Mouse (Mus musculus): ENCODE results near the gene Gm9747.
A peak's percentile ranks its signal among the peaks of the same experiment; 100 is the strongest.

Gene Gm9747

GRCm38 (mm10) chr1:82232812-82233211 lies at the start of gene Gm9747:
Gene Gm9747 (plus strand): TSS chr1:82233112.
- no peak for DNase-seq

DNA sequence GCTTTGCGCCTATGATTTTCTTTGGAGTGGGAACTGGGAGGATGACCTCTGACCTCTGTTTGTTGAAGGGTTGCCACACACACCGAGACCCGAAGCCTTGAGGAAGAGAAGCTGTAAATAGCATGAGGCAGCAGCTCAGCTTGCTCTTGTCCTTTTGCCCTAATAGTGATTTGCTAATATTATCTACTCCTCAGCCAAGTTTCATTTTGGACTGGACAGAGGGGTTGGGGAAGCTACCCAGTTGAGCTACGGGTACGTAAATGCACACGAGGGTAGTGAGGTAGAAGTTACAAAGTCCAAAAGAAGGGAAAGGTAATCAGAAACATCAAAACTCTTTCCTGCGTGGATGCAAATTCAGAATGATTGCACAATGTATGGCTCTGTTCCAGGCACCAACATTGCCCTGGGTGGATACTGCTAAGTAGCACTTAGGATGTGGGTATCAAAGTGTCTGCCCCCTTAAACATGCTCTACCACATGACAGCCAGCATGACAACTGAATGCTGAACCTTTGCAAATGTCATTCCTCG lies 48.9 kb upstream of the Gm9747 start:
- DNase-seq: peak; percentile 40

GRCm38 (mm10) chr1:82188549-82189231 lies 44.2 kb upstream of the Gm9747 start:
- no peak for DNase-seq

- peak; percentile 79 for DNase-seq
Observed at GRCm38 (mm10) chr1:82189516-82189915, 43.4 kb upstream of the Gm9747 start.

- DNase-seq: no peak
Observed at GRCm38 (mm10) chr1:82191579-82191978, 41.3 kb upstream of the Gm9747 start.

DNA sequence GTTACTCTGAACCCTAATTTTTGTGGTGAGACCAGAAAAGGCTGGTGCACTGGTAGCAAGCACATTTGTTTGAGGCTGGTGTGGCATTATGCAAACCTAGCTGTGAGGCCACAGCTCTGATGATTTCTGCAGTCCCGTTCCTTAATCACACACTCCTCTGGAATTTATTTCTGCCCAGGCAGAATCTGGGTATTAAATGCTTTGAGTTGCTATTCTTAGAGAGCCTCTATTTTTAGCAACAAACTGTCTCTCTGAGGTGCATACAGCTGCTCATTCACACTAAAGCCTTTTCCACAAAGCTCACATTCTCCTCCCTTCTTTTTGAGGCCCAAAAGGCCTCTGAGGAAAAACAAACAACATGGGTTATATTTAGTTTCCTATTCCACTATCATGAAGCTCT lies 33.0 kb upstream of the Gm9747 start:
- DNase-seq: no peak

DNA sequence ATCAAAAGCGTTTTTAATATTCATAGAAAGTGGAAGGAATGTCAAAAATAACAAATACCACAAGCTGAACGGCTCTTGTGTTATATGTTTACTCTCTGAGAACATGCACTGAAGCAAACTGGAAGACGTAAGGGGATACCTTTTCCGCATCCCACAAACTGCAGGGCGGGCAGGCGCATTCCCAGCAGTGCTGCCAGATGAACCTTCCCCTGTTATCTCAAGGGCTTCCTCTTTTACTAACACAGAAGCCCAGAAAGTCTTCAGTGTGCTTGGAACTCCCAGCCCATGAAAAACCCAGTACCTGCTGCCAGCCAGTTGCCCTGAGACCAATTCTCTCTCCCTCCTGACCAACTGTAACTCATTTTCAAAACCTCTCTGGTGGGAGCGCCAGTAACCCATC lies 32.3 kb upstream of the Gm9747 start:
- DNase-seq: no peak

DNA sequence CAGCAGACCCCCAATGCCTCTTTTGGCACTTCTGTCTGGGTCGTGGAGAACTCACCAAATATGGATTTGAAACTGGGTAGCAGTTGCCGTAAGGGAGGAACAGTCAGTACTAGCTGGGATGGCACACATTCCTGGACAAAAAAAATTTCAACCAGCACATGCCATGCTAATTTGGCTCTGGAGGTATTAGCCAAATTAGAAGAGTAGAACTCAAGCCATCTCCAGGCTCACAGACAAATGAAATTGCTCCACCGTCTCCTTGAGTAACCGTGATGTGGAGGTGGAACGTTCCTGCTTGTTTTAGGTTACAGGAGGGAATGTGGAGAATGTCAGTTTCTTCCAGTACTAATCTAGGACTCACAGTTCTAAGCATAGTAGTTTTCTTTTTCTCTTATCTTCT lies 25.4 kb upstream of the Gm9747 start:
- DNase-seq: no peak

- no peak for DNase-seq
Observed at GRCm38 (mm10) chr1:82220673-82221396, 12.1 kb upstream of the Gm9747 start.

GRCm38 (mm10) chr1:82221462-82221861 lies 11.4 kb upstream of the Gm9747 start:
- no peak for DNase-seq

DNA sequence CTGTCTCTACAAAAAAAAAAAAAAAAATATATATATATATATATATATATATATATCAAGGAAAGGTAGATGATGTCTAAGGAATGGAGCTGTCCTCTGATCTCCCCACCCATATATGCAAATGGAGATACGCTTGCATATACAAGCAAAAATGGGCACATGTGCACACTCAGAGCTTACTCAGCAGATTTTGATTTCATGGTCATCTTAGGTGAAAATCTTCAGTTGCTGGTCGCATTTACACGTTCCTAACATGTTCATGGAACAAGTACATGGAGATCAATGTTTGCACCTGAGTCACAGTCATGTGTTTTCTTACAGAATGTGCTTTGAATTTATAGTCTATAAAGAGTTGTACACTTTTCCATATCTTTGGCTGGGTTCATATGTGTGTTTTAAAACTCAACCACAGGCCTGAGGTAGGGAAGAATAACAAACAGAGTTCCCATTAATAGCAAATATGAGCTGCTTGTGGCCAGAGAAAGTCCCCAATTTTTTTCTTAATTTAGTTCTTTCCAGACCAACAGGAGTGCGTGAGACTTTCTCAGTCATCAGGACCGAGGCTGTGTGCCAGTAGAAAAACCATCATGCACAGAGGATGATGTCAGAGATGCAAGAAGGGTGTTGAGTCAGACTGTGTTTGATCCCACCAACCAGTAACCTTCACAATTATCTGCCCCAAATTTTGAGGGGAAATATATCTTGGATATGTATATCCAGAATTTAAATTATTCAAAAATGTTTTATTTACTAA lies 9.7 kb upstream of the Gm9747 start:
- no peak for DNase-seq

DNA sequence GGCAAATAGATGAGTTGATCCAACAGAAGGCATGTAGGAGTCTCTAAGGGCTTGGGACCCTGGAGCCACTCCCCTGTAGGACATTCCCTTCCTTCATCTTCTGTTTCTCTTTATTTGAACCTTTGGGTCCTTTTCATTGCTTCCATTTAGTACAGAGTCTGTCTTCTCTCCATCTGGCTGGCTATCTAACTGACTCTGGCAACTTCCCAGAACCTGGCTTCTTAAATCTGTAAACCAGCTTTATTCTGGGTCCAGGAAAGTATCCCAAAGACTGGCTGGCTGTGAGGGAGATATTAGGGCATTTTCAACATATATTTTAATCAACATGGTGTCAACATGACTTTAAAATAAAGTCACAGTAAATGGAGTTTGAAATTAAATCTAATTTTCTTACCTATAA lies 4.1 kb upstream of the Gm9747 start:
- no peak for DNase-seq

- DNase-seq: no peak
Observed at GRCm38 (mm10) chr1:82234616-82235015, 1.7 kb downstream of the Gm9747 start.

- no peak for DNase-seq
Observed at GRCm38 (mm10) chr1:82235455-82236104, 2.7 kb downstream of the Gm9747 start.

DNA sequence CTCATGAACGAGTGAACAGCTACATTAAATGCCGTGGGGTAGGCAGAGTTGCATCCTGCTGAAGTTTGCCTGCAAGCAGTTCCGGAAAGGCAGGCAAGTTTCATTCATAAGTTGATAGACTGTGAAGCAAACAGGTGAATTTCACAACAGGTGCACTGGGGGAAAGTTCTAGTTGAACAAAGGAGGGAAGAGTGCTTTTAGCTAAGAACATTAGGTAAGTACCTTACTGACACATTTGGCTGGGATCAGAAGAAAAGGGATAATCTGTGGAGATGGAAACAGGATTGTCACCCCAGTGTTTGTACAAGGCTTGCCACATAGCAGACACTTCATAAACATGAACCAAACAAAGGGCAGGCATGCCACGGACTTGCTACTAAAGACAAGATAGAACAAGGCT lies 5.3 kb downstream of the Gm9747 start:
- no peak for DNase-seq

DNA sequence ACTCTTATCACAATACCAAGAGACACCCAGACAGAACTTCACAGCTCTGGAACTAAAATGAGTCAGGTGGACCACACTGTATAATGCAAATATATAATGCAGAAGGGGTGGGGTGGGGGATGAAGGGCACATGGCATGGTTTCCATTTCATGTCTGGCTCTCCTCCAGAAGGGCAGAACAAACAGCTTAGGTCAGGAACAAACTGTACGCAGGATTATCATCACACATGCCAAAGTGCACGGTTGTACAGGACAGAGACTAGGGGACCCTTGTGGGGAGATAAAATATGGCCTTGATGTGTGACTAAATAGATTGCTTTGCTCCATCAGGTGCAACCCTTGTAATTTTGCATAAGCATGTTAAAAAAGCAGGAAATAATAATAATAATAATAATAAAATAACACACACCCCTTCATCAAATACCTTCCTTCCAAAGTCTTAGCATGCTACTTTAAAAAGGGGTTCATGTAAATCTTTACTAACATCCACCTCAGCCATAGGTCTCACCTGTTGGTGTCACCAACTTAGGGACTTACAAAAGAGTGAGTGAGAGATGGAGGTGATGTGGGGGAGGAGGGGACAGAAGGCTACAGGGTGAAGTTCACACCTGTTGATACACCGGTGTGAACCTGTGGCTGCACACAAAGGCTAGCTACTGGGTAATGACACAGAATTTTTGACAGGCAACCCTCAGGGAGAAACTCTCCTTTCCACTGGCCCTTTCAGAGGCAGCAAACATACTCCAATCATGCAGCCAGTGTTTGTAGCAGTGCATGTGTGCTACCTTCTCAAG lies 6.7 kb downstream of the Gm9747 start:
- no peak for DNase-seq

GRCm38 (mm10) chr1:82243260-82243825 lies 10.4 kb downstream of the Gm9747 start:
- DNase-seq: no peak

- peak; percentile 25 for DNase-seq
Observed at GRCm38 (mm10) chr1:82245002-82245401, 12.1 kb downstream of the Gm9747 start.

GRCm38 (mm10) chr1:82247221-82247951 lies 14.5 kb downstream of the Gm9747 start:
- DNase-seq: peak; percentile 26

DNA sequence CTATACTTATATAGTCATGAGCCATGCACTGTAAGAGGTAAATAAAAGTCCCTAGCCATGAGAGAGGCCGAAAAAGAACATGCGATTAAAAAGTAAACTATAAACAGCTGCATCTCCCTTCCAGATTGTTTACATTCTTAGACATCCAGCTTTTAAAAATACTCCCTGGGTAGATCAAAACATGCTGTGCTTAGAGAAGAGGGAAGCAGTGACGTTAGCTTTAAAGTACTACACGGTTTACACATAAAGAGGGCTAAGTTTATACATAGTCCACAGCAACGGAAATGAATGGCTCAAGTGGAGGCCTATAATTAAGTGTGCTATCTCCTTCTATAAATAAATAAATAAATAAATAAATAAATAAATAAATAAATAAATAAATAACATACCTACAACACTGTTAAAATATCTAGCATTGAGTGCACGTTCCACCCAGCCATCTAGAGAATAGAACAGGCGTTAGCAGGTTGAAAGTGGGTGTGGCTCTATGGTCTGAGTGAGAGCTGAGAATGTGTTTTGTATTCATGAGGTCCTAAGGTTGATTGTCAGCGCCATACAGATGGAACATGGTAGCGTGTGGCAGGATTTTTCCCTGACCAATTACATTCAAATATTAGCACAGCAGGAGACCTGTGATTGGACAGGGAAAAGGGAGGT lies 21.0 kb downstream of the Gm9747 start:
- peak; percentile 28 for DNase-seq

DNA sequence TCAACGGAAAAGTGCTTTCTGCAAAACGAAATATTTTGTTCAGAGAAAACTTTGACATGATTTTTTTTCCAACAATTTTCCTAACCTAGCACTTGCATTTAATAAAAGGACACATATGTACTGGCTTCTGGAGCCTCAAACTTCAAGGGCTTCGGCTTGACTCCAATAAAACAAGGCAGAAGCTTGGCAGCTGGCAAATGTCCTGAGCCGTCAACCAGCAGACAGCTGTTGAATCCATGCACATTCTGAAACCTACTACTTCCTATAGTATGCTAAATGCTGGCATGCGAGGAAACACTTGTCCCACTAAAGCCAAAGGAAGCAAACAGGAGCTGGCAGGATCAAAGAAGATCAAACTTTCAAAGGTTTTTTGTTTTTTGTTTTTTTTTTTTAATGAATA lies 24.5 kb downstream of the Gm9747 start:
- peak; percentile 42 for DNase-seq
